Mouse (Mus musculus) erythroblast, embryonic 14.5 days (primary cell): ENCODE results near the gene Eid1.

Experiments
- GATA1 ChIP-seq: IDR thresholded peaks from 2 replicates; pipeline ENCODE4 v1.6.1; 2012; ENCODE audit warnings: low read length, inconsistent platforms, mixed read lengths
- TAL1 ChIP-seq: IDR thresholded peaks from 3 replicates; pipeline ENCODE4 v1.6.1; 2012; ENCODE audit warnings: low read length, inconsistent platforms, mixed read lengths

DNA sequence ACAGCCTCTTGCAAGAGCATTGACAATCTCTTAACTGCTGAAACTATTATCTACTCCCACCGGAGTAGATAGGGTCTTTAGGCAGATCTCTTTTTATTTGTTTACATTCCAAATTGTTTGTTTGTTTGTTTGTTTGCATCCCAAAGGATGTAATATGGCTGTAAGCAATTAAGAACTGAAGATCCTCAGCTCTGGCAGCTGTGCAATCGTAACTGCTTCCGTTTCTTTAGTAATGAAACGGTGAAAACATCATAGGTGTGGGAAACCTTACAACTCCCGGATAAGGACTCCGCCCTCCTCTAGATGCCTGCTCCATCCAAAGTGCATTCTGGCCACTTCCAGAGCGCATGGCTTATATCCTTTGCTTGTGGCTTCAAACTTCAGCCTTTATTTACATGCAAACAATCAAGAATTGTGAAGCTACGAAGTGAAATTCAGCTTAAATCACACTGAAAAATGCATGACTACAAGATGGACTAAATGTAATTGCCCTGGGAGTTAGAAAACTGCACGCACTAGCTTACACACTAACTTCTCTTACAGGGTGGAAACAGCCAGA, 48.7 kb upstream of the Eid1 start:
- TF ChIP-seq GATA1 (no peak), TAL1 (no peak)
